Mouse (Mus musculus): Measurements from ENCODE around the gene Armh2. TPM values are rescaled to one million over a fixed set of nuclear protein-coding genes. Genes with fewer than 3 reads are reported as not detected.
"Not testable (repeated sequence)": the region's sequence is repeated elsewhere in the genome, so short reads cannot be mapped to it uniquely, and the experiment has no call there.

Armh2 gene
- polyA plus RNA-seq, 1 experiment from 2014 or later: not detected

DNA sequence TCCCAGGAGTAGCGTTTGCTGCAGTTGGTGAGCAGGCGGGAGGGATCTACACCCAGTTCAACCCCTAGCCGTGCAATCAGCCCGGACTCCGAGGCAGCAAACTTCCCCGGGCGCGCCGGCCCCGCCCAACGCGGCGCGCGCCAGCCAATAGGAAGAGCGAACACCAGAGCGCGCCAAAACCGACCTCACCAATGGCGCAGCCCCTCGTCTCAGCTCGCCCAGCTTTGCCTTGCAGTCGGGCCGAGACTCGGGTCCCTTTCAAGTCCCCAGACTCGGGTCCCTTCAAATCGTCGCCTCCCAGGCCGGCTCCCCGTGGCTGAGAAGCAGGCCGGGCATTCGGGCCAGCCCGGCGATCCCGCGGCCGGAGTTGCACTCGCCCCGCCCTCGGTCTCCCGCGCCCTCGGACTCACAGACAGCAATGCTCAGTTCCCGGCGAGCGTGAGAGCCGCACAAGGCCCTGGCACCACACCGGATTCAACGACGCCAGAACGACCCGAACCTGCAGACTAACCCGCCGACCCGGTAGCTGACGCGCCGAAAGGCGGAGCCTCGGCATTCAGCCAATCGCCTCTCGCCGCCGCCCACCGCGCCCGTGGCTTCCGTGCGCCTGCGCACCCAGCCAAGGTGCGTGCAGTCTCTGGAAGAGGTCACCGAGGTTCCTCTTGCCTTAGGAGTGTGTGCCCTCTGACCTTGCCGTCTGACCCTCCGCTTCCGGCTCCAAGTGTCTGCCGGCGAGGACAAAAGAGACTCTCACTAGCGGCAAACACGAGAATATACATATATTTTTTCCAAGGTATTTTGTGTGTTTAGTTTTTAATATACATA lies 20.6 kb downstream of the Armh2 start, which contains the start of gene Gmnn:
Gene Gmnn (minus strand): TSS at position 521 of the 825 bp plus-strand sequence.
- Histone ChIP-seq H3K9me3 (ENCODE audit: control insufficient read depth, low read length) (no peaks in the 10 kb centered on the region), H3K4me2 (replicated peaks; ENCODE audit: low read depth, low read length) (peak within 1 kb of the TSS; percentile 65), H3K36me3 (ENCODE audit: control insufficient read depth, insufficient read depth, low read length) (peaks cover 29% of the 10 kb centered on the region), H3K9ac (ENCODE audit: low read depth, low read length) (peak within 1 kb of the TSS; percentile 91), H3K4me1 (ENCODE audit: control insufficient read depth, insufficient read depth, low read length) (peaks cover 6% of the 10 kb centered on the region; the same call in 1 of the 2 replicates), H3K4me3 (ENCODE audit: low read length) (peak within 1 kb of the TSS; percentile 95), H3K27ac (ENCODE audit: low read depth, low read length) (peak within 1 kb of the TSS; percentile 96), H3K27me3 (ENCODE audit: control insufficient read depth, insufficient read depth, low read length) (no peaks in the 10 kb centered on the region)
- peak; percentile 97 for ATAC-seq (ENCODE audit: low FRiP score, low TSS enrichment)
- under 1% methylated on average over 78 of the region's 79 CpGs for WGBS

DNA sequence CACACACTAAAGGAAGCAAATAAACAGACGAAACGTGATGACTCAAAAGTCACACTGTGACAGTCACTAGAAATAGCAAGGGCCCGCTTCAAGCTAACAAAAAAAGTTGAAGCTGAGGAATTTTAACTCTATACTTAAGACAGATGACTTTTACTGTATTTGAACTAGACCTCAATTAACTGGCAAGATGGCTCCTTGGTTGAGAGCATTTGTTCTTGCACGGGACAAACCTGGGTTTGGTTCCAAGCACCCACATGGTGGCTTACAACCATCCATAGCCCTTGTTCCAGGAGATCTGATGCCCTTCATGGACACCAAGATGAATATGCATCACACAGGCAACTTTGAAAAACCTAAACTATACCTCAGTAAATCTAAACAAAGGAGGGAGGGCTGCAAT lies 21.2 kb downstream of the Armh2 start:
- H3K36me3 ChIP-seq (ENCODE audit: control insufficient read depth, insufficient read depth, low read length): peaks cover 23% of the 10 kb centered on the region
- H3K27ac ChIP-seq (ENCODE audit: low read depth, low read length): no peak overlapping the region; the same call in 1 of the 2 replicates
- ATAC-seq (ENCODE audit: low FRiP score, low TSS enrichment): no peak
- peak overlapping the region; percentile 95 for H3K4me3 ChIP-seq (ENCODE audit: low read length)
- H3K4me1 ChIP-seq (ENCODE audit: control insufficient read depth, insufficient read depth, low read length): peaks cover 6% of the 10 kb centered on the region; the same call in 1 of the 2 replicates
- peak overlapping the region; percentile 65 for H3K4me2 ChIP-seq (replicated peaks; ENCODE audit: low read depth, low read length)
- H3K9me3 ChIP-seq (ENCODE audit: control insufficient read depth, low read length): no peaks in the 10 kb centered on the region
- no peaks in the 10 kb centered on the region for H3K27me3 ChIP-seq (ENCODE audit: control insufficient read depth, insufficient read depth, low read length)
- H3K9ac ChIP-seq (ENCODE audit: low read depth, low read length): no peak overlapping the region
- WGBS: 33% methylated on average over 4 of the region's 4 CpGs

DNA sequence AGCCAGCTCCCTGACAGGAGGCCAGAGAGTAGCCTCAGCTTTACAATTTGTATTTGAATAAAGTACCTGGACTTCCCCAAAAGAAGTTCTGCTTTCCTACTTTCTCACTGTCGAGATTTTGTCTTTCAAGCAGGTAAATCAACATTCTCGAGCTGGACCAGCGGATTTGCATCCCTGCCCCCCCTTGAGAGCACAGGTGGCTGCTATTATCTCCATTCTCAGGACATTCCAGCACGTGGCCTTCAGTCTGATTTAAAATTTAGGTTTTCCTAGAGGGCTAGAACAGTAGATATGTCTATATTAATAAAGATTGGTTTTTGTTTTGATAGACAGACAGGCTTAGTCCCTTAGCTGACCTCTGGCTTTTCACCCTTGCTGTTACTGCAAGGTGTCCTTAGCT lies 26.8 kb downstream of the Armh2 start:
- not testable (repeated sequence) for H3K27me3 ChIP-seq (ENCODE audit: control insufficient read depth, insufficient read depth, low read length); H3K36me3 ChIP-seq (ENCODE audit: control insufficient read depth, insufficient read depth, low read length); ATAC-seq (ENCODE audit: low FRiP score, low TSS enrichment); H3K9me3 ChIP-seq (ENCODE audit: control insufficient read depth, low read length); H3K9ac ChIP-seq (ENCODE audit: low read depth, low read length); H3K4me1 ChIP-seq (ENCODE audit: control insufficient read depth, insufficient read depth, low read length); H3K4me3 ChIP-seq (ENCODE audit: low read length); H3K4me2 ChIP-seq (replicated peaks; ENCODE audit: low read depth, low read length); H3K27ac ChIP-seq (ENCODE audit: low read depth, low read length)
- 81% methylated on average over 4 of the region's 4 CpGs for WGBS

DNA sequence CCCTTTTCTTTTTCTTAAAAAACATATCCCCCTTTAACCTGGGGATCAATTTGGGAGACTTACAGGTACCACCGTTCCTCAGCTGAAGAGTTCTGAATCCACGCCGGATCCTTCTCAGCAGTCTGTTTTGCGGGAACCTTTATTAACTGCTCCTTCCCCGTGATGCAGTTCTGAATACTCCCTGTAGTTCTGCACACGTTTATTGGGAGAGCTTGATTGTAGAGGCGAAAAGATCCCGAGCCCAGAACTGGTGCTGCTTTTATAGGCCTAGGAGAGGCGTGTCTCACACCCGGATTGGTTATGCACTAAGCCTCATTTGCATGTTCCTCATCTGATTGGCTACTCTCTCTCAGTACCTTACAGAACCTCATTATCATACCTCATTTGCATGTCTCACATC lies 30.4 kb downstream of the Armh2 start:
- not testable (repeated sequence) for H3K9ac ChIP-seq (ENCODE audit: low read depth, low read length)

DNA sequence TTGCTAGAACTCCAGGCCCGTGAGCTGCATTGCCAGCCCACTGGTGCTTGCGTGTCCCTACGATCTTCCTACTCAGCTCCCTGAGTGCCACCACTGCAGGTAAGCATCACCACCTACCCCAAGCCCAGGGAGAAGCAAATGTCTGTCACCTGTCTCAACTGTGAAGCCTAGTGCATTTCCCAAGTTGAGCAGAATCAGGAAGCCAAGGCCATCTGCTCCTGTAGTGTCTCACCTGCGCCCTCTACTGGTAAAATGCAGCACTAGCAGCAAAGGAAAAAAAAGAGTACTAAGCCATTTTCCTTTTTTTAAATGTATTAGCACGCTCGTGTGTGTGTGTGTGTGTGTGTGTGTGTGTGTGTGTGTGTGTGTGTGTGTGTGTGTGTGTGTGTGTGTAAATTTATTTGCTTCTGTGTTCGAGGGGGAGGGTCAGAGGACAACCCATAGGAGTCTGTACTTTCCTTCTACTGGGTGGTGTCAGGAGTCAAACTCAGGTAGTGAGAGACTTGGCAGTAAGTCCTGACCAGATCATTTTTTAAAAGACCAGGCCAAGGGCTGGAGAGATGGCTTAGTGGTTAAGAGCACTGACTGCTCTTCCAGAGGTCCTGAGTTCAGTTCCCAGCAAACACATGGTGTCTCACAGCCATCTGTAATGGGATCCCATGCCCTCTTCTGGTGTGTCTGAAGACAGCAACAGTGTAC lies 35.3 kb downstream of the Armh2 start:
- H3K27me3 ChIP-seq (ENCODE audit: control insufficient read depth, insufficient read depth, low read length): no peaks in the 10 kb centered on the region
- H3K4me1 ChIP-seq (ENCODE audit: control insufficient read depth, insufficient read depth, low read length): no peaks in the 10 kb centered on the region
- no peaks in the 10 kb centered on the region for H3K9me3 ChIP-seq (ENCODE audit: control insufficient read depth, low read length)
- H3K27ac ChIP-seq (ENCODE audit: low read depth, low read length): no peak overlapping the region
- H3K36me3 ChIP-seq (ENCODE audit: control insufficient read depth, insufficient read depth, low read length): no peaks in the 10 kb centered on the region
- no peak overlapping the region for H3K4me2 ChIP-seq (replicated peaks; ENCODE audit: low read depth, low read length)
- WGBS: 48% methylated on average over 7 of the region's 7 CpGs
- no peak overlapping the region for H3K4me3 ChIP-seq (ENCODE audit: low read length)
- no peak overlapping the region for H3K9ac ChIP-seq (ENCODE audit: low read depth, low read length)
- no peak for ATAC-seq (ENCODE audit: low FRiP score, low TSS enrichment)

More for the DNA sequence above, 30.4 kb downstream of the Armh2 start:
- ATAC-seq (ENCODE audit: low FRiP score, low TSS enrichment); H3K4me3 ChIP-seq (ENCODE audit: low read length); H3K27ac ChIP-seq (ENCODE audit: low read depth, low read length); H3K36me3 ChIP-seq (ENCODE audit: control insufficient read depth, insufficient read depth, low read length); H3K27me3 ChIP-seq (ENCODE audit: control insufficient read depth, insufficient read depth, low read length); H3K9me3 ChIP-seq (ENCODE audit: control insufficient read depth, low read length); H3K4me1 ChIP-seq (ENCODE audit: control insufficient read depth, insufficient read depth, low read length); H3K4me2 ChIP-seq (replicated peaks; ENCODE audit: low read depth, low read length): not testable (repeated sequence)
- 93% methylated on average over 10 of the region's 10 CpGs for WGBS

DNA sequence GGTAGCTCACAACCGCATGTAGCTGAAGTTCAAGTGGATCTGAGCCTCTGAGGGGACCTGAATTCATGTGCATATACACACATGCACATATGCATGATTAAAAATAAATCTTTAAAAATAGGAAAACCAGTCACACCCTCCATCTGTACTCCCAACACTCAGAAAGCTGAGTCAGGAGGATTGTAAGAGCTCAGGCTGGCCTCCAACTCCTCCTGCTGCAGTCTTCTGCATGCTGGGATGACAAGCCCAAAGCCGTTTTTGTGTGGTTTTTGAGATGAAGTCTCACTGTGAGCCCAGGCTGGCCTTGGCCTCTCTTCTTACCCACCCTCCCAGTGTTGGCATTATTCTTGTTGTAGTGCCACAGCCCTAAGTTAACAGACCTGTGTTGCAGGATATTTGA lies 37.0 kb downstream of the Armh2 start:
- no peak overlapping the region for H3K4me3 ChIP-seq (ENCODE audit: low read length)
- H3K4me1 ChIP-seq (ENCODE audit: control insufficient read depth, insufficient read depth, low read length): no peaks in the 10 kb centered on the region
- no peak overlapping the region for H3K4me2 ChIP-seq (replicated peaks; ENCODE audit: low read depth, low read length)
- no peak for ATAC-seq (ENCODE audit: low FRiP score, low TSS enrichment)
- no peaks in the 10 kb centered on the region for H3K27me3 ChIP-seq (ENCODE audit: control insufficient read depth, insufficient read depth, low read length)
- H3K36me3 ChIP-seq (ENCODE audit: control insufficient read depth, insufficient read depth, low read length): no peaks in the 10 kb centered on the region
- WGBS: 78% methylated on average over 2 of the region's 2 CpGs
- no peak overlapping the region for H3K9ac ChIP-seq (ENCODE audit: low read depth, low read length)
- no peak overlapping the region for H3K27ac ChIP-seq (ENCODE audit: low read depth, low read length)
- no peaks in the 10 kb centered on the region for H3K9me3 ChIP-seq (ENCODE audit: control insufficient read depth, low read length)

DNA sequence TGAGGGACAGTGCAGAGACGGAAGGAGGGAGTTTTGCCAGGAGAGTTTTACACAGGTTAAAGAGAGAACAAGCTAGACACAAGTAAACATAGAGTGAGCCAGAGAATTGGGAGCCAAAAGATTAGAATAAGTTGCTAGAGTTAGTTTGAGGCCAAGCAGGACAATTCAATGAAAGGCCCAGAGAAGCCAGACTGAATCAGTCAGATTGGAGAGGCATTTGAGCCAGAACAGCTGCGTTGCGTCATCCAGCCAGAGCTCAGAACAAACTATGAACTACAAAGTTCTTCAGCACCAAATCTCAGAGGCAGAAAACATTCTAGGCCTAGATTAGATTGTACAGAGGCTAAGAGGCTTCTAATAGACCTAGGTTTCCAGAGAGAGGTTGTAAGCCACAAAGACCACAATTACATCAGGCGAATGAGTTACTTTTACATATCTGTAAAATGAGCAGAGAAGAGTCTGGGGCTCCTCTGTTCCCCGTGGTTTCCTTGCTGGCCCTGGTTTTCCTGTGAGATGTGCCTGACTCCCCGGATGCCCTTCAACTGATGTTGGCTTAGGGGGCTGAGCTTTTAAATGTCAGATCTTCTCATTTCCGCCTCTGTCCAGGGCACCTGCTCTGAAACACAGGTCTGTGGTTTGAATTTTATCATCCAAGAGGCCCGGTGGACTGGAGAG lies 37.8 kb downstream of the Armh2 start:
- Histone ChIP-seq H3K4me3 (ENCODE audit: low read length) (no peak overlapping the region), H3K27me3 (ENCODE audit: control insufficient read depth, insufficient read depth, low read length) (no peaks in the 10 kb centered on the region), H3K9ac (ENCODE audit: low read depth, low read length) (no peak overlapping the region), H3K4me2 (replicated peaks; ENCODE audit: low read depth, low read length) (no peak overlapping the region), H3K4me1 (ENCODE audit: control insufficient read depth, insufficient read depth, low read length) (no peaks in the 10 kb centered on the region), H3K27ac (ENCODE audit: low read depth, low read length) (no peak overlapping the region), H3K9me3 (ENCODE audit: control insufficient read depth, low read length) (no peaks in the 10 kb centered on the region), H3K36me3 (ENCODE audit: control insufficient read depth, insufficient read depth, low read length) (no peaks in the 10 kb centered on the region)
- ATAC-seq (ENCODE audit: low FRiP score, low TSS enrichment): no peak
- 79% methylated on average over 8 of the region's 8 CpGs for whole genome bisulfite sequencing

DNA sequence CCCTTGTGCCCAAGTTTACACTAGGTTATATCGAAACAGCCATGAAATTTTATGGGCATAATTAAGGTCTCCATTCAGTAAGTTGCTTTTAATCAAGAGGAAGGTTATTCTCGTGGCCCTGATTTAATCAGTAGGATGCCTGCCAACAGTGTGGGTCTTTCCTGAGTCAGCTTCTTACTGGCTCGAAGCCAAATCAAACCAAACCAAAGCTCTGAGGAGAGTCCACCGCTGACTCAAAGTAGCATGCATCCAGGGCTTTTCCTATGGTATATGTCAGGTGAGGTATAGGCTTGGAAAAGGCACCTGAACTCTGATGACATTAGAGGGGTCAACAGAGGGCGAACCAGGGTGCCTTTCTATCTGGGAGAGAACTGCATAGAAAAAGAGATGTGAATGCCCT lies 40.9 kb downstream of the Armh2 start:
- Histone ChIP-seq H3K27me3 (ENCODE audit: control insufficient read depth, insufficient read depth, low read length) (no peaks in the 10 kb centered on the region), H3K4me2 (replicated peaks; ENCODE audit: low read depth, low read length) (no peak overlapping the region), H3K27ac (ENCODE audit: low read depth, low read length) (no peak overlapping the region), H3K9me3 (ENCODE audit: control insufficient read depth, low read length) (no peaks in the 10 kb centered on the region), H3K4me3 (ENCODE audit: low read length) (no peak overlapping the region), H3K4me1 (ENCODE audit: control insufficient read depth, insufficient read depth, low read length) (no peaks in the 10 kb centered on the region), H3K36me3 (ENCODE audit: control insufficient read depth, insufficient read depth, low read length) (no peaks in the 10 kb centered on the region), H3K9ac (ENCODE audit: low read depth, low read length) (no peak overlapping the region)
- no peak for ATAC-seq (ENCODE audit: low FRiP score, low TSS enrichment)
- WGBS: 60% methylated on average over 5 of the region's 5 CpGs
